Mouse (Mus musculus) liver, postnatal 0 days (tissue): ENCODE measurements at regions not wholly inside any gene's neighbourhood (a gene's known extent, or its start where the extent isn't known, plus 50 kb on each side); places are given as distances from the start of the nearest gene placed in this dataset.

Experiments used
- CTCF ChIP-seq: sonication (generic); IDR thresholded peaks from 2 replicates; pipeline ENCODE4 v1.5.1; 2016; ENCODE audit warnings: antibody characterized with exemption, low read depth
- EP300 ChIP-seq: IDR thresholded peaks from 2 replicates; pipeline ENCODE4 v1.6.1; 2016; ENCODE audit warnings: antibody characterized with exemption, low read depth, mild to moderate bottlenecking

GRCm38 (mm10) chr13:97688310-97688886, 72.0 kb downstream of the Gm10260 start:
- TF ChIP-seq CTCF (no peak), EP300 (no peak)
